ENCODE assay signal across 8 mouse cellular contexts in genomic region chr11:120990951-120991526, GRCm38 (mm10). TPM values are rescaled to one million over a fixed set of nuclear protein-coding genes. Genes with fewer than 3 reads are reported as not detected.
A peak's percentile ranks its signal among the peaks of the same experiment; 100 is the strongest.
DNase-seq lines count a peak whose midpoint lies in the region; ATAC-seq lines count a peak whose summit lies in the region.

Gene Csnk1d, minus strand, starts transcription at chr11:120991330.

- H3K27ac ChIP-seq in hindbrain, embryonic 12.5 days, result peak within 1 kb of the TSS; percentile 97

- H3K9me3 ChIP-seq in hindbrain, embryonic 12.5 days (replicated peaks), result no peaks in the 10 kb centered on the region

- H3K4me3 ChIP-seq in hindbrain, embryonic 12.5 days, result peak within 1 kb of the TSS; percentile 100

- ATAC-seq in hindbrain, embryonic 12.5 days (ENCODE audit: low FRiP score), result peak; percentile 88

- DNase-seq in Muller cell, postnatal 12 days (ENCODE audit: inconsistent ontology term), result peak; percentile 99
- peak; percentile 98 for DNase-seq in cerebellum, adult 9-11 months
- DNase-seq in frontal cortex, postnatal 10 days (ENCODE audit: low spot score in 2 of 2), result peak; percentile 96 to 99
- peak; percentile 98 to 100 for DNase-seq in layer of hippocampus, postnatal 14 days (ENCODE audit: low spot score in 2 of 2)
- DNase-seq in lung, postnatal 14 days, result peak; percentile 100
- DNase-seq in retina, adult 2 months (ENCODE audit: low read depth, low spot score), result peak; percentile 91
- DNase-seq in thymus, postnatal 36 days, result peak; percentile 95 to 99

- under 1% methylated on average over 58 of the region's 59 CpGs for WGBS in hindbrain, embryonic 12.5 days

- H3K36me3 ChIP-seq in hindbrain, embryonic 12.5 days, result peaks cover 8% of the 10 kb centered on the region

- peak within 1 kb of the TSS; percentile 93 for H3K4me2 ChIP-seq in hindbrain, embryonic 12.5 days (replicated peaks)

- H3K27me3 ChIP-seq in hindbrain, embryonic 12.5 days, result no peaks in the 10 kb centered on the region

- peaks cover 53% of the 10 kb centered on the region for H3K4me1 ChIP-seq in hindbrain, embryonic 12.5 days

- H3K9ac ChIP-seq in hindbrain, embryonic 12.5 days, result peak within 1 kb of the TSS; percentile 100

RNA-seq across cellular contexts. Expression of gene Csnk1d, which starts in this region (rescaled TPM):
- 171 TPM in 2 replicates for polyA plus RNA-seq in hindbrain, embryonic 12.5 days (2016; fragmentation: Nextera tagmentation; extraction: Ambion mirVana)
- total RNA-seq in layer of hippocampus, postnatal 14 days (2021), result 100 to 1,000 TPM; 123 to 126 TPM

Comparison
In these comparisons a context has a peak if more than half of its experiments do, and no peak if none do; other contexts are left out.
1. Peak in every context shown above with its lines: DNase-seq, ATAC-seq, H3K4me3 ChIP-seq and H3K27ac ChIP-seq.